Mouse (Mus musculus): Measurements from ENCODE around the gene Prkcb.

Gene Prkcb

DNA sequence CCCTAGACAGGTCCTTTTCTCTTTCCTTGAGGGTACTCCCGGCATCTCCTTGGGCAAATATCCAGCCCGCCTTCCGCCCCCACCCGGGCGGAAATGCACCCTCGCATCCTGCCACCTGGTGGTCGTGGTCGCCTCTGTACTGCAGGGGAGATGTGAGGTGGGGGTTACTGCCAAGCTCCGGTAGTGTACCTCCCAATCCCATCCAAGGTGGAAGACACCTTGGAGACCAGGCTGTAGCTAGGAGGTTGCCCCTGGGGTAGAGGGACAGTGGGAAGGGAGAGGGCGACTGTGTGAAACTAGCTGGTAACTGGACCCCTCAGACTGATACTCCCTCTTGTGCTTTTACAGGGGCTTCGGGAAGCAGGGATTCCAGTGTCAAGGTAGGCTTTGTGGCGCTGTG lies 1.6 kb downstream of the Prkcb start:
- peak; percentile 62 for DNase-seq

DNA sequence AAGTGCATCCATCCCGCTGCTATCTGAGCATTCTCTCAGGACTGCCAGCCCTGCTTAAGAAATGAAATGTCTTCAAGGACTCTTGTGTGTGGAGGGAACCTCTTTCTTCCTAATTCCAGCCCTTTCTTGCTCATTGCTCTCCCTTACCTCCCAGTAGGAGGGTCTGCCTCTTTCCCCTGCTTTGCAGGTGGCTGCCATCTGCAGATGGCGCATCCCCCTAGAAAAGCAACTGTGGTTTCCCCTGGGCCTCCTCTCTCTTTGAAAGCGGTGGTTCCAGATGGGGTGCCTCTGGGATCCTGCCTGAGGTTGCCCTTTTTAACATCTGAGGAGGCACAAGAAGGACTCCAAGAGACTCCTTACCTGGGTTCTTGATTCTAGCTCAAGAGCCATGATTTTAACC lies 2.2 kb downstream of the Prkcb start:
- DNase-seq, result peak; percentile 24

DNA sequence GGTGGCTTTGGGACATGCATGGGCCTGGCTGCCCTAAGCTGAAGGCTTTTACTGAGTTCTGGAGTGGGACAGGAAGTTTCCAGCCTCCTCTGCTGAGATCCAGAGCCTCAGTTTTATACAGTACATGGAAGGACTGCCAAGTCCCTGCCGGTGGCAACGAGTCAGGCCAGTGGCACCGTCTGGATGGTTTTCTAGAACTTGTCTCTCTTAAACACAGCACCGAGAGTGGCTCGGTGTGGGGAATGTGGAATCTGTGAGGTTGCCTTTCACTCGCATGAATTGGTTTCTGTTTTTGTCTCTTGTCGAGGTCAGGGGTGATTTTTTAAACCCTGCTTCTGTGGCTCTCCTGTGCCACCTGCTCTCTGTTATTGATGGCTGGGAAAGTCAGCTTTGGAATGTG lies 3.6 kb downstream of the Prkcb start:
- peak; percentile 58 for DNase-seq

DNA sequence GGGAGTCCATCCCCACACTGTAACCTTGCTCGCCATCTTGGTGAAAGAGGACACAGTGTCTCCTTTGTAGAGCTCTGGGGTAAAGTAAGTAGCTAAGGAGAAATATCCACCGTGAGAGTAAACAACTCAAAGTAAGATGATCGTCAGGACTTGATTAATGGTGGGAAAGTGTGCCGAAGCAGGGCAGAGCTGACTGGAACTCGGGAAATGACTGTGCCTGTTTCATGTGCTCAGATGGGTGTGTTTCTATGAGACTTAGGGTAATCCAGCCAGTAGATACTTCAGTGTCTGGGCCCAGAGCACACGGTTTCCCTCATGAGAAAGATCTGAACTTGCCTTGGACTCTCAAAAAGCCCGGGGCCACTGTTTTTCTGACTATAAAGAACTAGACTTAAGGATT lies 5.6 kb downstream of the Prkcb start:
- no peak for DNase-seq

DNA sequence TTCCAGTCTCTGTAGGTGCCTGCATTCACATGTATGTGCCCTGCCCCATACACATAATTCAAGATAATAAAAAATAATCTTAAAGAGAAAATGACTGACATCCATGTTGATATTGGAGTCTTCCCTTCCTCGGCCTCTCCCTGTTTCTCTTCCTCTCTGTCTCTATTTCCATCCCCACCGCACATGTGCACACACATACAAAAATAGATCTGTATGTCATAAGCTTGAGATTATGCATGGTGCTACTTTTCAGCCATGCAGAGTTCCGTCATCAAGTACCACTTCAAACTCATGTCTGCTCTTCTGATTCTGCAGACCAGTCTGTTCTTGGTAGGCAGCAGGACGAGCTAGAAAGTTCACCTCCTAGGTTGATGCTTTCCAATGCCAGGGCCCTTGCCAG lies 6.8 kb downstream of the Prkcb start:
- no peak for DNase-seq

DNA sequence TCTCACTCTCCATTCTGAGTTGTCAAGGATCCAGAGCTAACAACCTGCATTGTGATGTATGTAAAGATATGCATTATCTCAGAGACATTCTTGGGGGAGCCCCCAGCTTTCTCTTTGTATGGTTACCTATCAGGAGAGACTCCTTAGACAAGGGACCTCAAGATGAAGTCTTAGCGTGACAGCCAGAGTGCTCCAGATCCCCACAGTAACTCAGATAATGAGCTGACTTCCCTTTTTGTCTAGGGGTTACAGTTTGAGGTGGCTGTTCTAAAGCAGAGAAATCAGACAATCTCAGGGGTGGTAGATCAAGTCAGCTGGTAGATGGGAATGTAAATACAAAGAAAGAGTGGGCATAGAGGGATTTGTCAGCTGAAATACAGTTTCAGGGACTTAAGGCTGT lies 7.8 kb downstream of the Prkcb start:
- DNase-seq, result peak; percentile 7

DNA sequence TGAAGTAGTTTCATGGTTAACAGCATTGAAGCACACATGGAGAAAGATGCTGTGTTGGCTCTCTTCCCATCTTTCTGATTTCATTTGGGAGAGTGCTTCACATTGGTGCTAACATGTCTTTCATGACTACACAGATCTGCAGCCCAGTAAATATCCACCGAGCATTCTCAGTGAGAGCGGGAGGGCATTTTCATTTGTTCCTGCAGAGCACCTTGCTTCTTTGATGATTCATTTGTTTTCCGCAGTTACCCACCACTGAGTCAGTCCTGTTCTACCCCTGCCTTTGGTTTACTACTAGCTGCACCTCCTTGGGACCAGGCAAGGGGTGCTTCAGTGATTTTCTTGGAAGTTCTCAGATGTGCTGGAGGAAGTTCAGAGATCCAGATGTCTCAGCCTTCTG lies 8.3 kb downstream of the Prkcb start:
- DNase-seq, result peak; percentile 10

DNA sequence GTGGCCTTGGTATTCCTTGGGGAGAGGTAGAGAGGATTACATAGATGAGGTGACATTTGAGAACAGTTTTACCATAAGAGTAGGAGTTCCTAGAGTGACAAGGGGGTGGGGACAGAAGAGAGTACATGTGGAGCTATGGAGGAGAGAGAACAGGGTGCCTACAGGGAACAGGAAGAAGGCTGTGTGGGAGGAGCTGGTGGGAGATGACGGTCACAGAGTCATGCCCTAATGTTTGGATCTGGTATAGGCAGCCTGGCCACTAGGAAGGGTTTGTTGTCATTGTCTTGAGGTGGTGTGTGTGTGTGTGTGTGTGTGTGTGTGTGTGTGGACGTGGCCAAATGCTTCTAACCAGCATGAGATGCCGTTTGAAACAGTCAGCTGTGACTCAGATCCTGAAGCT lies 9.1 kb downstream of the Prkcb start:
- peak; percentile 8 for DNase-seq

DNA sequence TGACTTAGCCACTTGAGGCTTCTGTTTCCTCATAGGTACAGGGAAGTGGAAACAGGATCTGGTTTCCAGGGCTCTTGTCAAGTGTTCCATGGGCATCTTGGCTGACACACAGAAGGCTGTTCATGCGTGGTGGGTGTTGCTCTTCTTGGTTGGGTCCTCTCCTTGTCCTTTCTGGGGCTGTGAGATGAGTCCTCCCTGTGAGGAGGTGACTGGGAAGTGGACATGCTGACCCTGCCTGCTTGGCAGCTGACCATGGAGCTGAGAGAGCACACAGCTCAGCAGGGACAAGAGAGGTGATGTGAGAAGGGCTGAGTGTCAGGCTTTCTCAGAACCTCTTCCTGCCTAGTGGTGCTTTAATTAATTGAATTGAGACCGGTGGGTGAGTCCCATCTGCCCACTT lies 10.2 kb downstream of the Prkcb start:
- peak; percentile 34 for DNase-seq

DNA sequence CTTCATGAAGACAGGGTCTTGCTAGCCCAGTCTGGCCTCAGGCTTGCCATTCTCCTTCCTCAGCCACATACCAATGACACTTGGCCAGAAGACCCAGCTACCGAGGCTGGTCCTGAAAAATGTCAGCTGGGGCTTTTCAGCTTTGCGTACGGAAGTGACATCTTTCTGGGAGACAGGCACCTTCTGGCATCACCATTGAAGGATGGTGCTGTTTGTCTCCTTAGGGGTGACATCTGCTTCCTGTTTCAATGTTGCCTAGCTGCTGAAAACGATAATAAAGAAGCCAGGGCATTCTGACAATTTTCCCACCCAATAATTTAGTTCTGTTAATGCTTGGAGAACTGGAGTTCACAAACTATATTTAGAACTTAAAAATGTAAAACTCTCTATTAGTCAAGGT lies 12.0 kb downstream of the Prkcb start:
- DNase-seq, result peak; percentile 9

DNA sequence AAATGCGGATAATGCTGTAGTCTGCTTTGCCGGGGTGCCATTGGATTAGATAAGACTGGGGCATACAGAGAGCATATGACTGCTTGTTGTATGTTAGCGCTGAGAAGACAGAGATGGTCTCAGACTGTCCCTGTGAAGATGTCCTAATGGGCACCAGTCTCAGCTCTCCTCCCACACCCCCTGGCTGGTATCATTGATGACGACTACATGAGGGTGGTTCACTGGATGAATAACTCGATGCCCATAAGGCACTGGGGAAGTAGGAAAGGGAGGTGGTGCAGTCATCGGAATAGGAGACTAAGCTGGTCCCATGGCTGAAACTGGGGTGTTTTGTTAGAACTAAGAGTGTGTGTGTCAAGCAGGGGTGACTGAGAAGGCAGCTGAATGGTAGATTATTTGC lies 14.0 kb downstream of the Prkcb start:
- peak; percentile 9 for DNase-seq

DNA sequence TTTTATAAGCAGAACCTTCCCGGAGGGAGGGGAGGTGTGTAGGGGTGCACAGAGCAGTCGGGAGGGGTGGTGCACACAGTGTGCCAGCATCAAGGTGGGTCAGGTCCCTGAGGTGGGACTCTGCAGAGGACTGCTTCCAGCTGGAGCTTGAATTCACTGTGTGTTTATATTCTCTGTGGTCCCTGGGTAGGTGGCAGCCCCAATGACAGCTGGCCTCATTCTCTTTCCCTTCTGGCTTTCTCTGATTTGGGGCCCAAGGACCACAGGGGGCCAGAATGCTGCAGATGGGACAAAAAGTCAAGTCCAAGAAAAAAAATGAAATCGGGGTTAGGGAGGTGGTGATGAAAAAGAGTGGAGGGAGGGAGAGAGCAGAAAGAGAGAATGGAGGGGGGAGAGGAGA lies 15.4 kb downstream of the Prkcb start:
- DNase-seq, result peak; percentile 86

DNA sequence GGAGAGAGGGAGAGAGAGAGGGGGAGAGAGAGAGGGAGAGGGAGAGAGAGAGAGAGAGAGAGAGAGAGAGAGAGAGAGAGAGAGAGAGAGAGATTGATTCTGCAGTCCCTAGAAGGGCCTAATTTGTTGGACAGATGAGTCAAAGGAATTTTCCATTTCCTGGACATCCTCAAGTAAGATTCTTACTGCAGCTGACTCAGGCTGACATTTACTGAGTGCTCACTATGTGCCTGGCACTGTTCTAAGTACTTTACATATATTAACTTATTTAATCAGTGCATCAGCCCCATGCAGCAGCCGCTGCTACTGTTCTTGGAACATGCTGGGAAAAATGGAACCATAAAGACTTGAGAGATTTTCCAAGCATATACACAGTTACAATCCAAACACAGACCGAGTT lies 16.0 kb downstream of the Prkcb start:
- DNase-seq, result no peak

DNA sequence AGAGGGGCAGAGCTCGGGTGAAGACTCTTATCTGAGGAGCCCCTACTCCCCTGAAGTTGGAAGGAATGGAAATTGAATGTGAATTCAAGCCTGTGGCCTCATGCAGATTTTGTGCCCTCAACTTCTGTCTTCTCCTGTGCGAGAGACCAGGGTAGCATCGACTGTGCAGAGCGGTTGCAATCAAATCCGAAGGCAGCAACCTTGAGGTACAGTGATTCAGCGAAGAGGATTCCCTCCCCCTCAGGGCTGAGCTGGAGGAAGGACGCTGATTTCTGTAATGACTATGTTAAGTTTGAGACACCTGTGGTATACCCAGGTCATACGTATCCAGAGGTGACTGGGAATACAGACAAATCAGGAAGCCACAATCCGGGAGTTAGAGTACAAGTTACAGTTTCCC lies 18.7 kb downstream of the Prkcb start:
- DNase-seq, result no peak

DNA sequence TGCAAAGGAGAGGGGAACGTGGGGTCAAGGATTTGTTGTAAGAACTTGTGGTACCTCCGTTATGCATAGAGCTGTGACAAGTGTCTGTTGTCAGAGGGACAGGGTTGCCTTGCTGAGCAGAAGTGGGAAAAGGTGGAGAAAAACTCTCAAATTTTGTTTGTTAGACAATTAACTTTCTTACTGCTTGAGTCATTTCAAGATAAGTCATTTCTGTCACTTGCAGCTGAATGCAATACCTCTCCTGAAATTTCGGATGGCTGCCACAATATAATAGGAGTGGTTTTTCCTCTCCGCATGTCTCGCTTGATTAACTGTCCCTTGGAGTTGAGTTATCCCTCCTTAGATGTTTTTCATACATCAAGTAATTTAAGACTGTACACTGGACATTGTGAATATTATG lies 20.1 kb downstream of the Prkcb start:
- DNase-seq, result no peak

DNA sequence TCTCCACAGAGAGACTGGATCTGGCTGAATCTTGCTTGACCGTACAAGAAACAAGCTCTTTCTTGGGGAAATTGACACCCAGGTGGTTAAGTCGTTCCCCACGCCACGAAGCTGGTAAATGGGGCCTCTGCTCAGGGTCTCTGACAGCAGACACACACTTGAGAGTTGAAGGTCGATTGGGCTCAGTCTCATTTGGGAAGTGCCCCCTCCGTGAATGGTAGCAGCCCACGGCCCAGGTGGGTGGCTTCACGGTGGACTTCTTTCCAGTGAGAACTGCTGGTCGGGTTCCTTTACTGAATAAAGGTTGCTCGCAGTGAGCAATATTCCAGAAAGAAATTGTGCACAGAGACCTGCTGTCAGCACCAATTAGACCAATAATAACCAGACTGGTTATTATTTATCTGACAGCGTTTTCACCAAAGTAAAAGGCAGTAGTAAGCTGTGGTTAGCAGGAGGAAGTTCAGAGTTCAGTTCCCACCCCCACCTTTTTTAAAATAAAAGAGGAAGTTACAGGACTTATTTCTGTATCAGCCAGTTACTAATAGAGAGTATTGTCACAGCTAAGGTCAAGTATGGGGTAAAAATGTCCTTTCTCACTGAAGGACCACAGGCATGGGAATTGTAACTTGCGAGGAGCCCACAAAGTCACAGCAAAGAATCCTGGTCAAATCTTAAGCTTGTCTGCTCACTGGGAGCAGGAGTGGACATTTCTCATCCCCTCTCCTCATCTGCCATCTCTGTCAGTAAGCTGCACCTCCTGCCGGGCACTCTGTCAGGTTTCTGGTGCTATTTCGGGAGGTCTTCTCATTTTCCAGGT lies 21.6 kb downstream of the Prkcb start:
- DNase-seq, result no peak

DNA sequence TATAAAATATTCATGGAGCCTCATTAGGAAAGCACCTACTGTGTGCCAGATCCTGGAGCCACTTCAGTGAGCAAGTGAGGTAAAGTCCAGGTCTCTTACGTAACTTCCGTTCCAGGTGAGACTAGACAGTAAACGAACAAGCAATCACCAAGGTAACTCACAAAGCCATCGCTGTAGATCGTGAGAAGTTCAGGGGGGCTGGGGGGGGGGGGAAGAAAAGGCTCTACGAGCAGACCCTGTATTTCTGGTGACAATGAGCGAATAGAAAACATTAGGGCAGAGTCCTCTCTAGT lies 22.1 kb downstream of the Prkcb start:
- DNase-seq, result no peak

DNA sequence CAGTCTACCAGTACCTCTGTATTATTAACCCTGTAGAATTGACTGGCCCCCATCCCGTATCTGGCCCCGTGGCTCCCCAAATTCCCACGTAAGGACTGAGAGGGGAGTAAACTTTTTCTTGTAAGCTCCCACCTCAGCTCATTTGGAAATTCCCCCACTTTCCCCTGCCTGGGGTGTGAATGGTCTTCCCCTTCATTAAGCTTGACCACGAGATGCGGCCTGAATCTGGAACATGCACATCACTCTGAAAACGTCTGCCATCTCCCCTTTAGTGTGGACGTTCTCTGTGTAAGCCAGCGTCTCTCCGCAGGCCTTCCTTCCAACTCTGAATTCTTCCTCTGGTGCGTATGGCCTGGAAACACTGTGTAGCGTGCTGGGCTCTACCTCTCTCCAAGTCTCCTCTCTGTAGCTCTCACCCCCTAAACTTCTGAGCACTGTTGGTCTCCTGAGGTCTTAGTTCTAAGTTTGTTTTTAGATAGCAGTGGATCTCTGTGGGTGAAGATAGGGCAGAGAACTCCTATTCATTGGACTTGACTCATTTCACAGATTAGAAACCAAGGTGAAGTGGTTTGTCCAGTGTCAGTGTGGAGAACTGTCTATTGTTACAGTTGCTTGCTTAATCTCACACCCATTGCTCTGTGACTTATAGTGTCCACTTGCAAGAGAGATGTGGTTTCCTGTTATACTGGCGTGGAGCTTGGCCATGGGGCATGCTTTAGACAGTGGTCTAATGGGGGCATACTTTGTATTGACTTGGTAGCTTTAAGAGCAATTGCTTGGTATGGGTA lies 25.3 kb downstream of the Prkcb start:
- DNase-seq, result no peak

DNA sequence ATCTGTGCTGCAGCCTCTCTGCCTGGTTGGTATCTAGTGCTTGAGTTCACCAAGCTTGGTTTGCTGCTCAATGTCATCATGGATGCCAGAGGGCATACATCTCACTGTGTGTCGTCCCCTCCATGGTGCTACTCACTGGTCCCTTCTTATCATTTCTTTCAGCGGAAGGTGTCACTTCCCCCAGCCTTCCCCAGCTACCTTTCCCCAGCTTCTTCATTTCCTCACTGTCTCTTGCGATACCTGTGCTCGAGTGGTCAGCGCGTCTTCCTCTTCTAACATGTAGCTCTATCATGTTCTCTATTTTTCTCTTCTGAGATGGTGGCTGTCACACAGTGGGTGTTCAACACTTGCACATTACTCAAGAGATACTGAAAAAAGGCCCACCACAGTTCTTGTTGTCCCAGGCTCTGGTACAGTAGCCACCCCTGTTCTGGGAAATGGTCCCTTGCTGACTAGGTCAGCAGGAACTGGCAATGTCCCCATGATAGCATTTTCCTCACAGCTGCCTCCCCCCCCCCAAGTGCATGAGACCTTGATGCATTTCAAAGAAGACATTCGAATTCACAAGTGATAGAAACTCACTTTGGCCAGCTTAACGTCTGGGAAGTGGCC lies 27.3 kb downstream of the Prkcb start:
- DNase-seq, result no peak

DNA sequence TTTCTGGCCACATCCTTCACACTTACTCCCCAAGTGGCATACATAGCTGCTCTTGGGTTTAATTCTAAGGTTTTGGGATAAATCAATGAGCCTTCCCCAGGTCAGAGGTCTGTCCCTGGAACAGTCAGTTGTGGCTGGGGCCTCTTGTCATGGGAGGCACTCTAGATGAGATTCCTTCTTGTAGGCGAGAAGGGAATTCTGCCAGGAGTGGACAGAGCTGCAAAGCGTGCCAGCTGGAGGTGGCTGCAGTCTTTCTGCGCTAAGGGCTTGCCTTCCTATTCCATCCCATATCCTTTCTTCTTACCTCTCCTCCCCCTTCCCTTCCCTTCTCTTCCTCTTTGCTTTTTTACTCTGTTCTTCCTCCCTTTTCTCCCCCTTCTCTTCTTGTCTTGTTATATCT lies 28.1 kb downstream of the Prkcb start:
- peak; percentile 75 for DNase-seq

DNA sequence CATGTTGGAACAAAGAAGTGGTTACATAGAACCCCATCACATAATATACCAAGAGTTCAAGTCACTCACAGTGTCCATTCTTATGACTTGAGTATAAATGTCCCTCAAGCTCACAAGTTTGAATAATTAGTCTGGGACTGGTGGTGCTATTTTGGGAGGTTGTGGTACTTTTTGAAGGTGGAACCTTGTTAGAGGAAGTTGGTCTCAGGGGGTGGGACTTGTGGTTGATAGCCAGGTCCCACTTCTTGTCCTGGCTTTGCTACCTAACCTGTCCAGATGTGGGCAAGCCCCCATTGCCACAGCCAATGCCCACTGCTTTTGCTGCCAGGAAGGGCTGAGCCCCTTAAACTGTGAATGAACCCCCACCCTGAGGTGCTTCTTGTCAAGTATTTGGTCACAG lies 28.9 kb downstream of the Prkcb start:
- DNase-seq, result no peak

DNA sequence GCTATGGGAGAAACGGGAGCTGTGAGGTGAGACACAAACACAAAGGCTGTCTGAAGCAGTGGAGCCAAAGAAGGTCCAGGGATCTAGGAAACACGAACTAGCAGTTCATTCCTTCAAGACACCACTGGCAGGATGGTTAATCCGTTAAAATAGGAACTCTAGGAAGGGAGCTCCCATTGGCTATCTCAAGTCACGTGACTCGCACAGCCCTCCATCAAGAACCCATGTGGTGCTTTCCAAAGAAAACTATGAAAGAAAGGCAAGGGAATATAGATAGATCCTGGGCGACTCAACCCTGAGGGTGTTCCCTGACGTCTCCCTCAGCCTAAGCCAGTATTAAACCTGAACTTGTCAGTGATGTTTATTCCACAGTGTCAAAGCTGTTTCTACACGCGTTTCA lies 31.0 kb downstream of the Prkcb start:
- DNase-seq, result no peak

DNA sequence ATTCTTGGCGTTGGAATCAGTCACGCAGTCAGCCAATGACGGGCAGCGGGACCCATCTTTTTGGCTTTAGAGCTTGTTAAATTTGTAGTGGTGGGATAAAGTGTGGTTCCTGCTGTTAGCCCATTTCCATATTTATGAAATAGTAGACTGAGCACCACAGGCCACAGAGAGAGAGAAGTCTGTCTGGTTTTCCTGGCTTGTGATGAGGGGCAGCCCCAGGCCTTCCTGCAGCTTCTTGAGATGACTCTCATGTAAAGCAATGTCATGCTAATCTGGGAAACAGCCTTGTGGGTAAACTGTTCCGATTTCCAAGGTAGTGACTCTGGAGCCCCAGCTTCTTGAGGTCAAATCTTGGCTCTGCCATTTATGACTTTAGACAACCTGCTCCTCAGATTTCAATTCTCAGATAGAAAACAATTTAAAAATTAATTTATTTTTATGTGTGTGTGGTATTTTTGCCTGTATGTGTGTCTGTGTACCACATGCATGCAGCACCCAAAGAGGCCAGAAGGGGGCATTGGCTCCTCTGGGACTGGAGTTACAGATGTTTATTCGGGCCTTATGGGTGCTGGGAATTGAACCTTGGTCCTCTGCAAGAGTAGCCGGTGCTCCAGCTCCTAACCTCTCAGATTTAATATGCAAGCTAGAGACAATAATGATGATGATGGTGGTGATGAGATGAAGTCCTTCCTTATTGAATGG lies 32.4 kb downstream of the Prkcb start:
- DNase-seq, result no peak

All from cerebellum, adult 11 months (tissue).